Mouse (Mus musculus) bone marrow macrophage, adult 2 months (primary cell): ENCODE measurements around the gene Alkbh8. TPM values are rescaled to one million over a fixed set of nuclear protein-coding genes. Genes with fewer than 3 reads are reported as not detected.
"Not testable (repeated sequence)": the region's sequence is repeated elsewhere in the genome, so short reads cannot be mapped to it uniquely, and the experiment has no call there.

Experiments
- H3K27ac ChIP-seq: 2 replicates; pipeline ENCODE4 v1.5.1; 2012; ENCODE audit warnings: low read depth, low read length; ENCODE audit not compliant: insufficient read depth
- H3K4me1 ChIP-seq: 2 replicates; pipeline ENCODE4 v1.6.1; 2012; ENCODE audit warnings: low read length; ENCODE audit not compliant: control insufficient read depth, insufficient read depth
- H3K4me3 ChIP-seq: 2 replicates; pipeline ENCODE4 v1.5.1; 2012; ENCODE audit warnings: mild to moderate bottlenecking, low read length, moderate library complexity; ENCODE audit not compliant: insufficient read depth
- CTCF ChIP-seq: IDR thresholded peaks from 2 replicates; pipeline ENCODE4 v1.5.1; 2012; ENCODE audit warnings: low read depth, mild to moderate bottlenecking, low read length, moderate library complexity
- POLR2A ChIP-seq: IDR thresholded peaks from 2 replicates; pipeline ENCODE4 v1.6.1; 2012; ENCODE audit warnings: mild to moderate bottlenecking, low read depth, low read length, borderline replicate concordance
- polyA plus RNA-seq: library from polyadenylated mRNA; stranded (reverse); fragments of >200 nt; gene quantifications from 2 replicates; pipeline ENCODE4 v1.2.4, GENCODE M21; 2012; ENCODE audit not compliant: missing spikeins, insufficient read depth, insufficient read length

Gene Alkbh8
- polyA plus RNA-seq, 1 experiment = 7.0 TPM

DNA sequence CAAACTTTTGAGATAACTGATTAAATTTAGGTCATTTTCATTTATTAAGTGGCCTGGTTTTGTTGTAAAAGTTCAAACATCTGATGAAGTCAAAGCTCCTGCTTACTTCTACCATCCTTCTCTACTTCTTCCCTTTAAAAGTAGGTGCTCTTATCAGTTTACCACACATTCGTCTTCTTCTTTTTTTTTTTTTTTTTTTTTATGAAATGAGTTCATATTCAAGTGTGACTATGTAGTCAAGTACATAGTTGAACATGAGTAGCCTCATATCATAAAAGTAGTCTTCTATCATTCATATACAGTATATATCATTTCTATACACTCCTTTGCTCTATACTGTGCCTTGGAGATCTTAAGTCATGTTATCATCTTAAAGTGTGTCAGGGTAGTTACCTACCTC is 11.0 kb downstream of the Alkbh8 start:
- no peak overlapping the region for H3K4me3 ChIP-seq
- no peak overlapping the region for H3K27ac ChIP-seq
- TF ChIP-seq POLR2A = no peak
- no peak for TF ChIP-seq CTCF
- no peaks in the 10 kb centered on the region for H3K4me1 ChIP-seq

- Histone ChIP-seq H3K4me3 (no peak overlapping the region), H3K27ac (no peak overlapping the region), H3K4me1 (no peaks in the 10 kb centered on the region)
- no peak for TF ChIP-seq CTCF
- TF ChIP-seq POLR2A = no peak
These were observed 15.1 kb downstream of the Alkbh8 start for GRCm38 (mm10) chr9:3350056-3350455.

- not testable (repeated sequence) for H3K27ac ChIP-seq, H3K4me3 ChIP-seq, H3K4me1 ChIP-seq
These were observed 41.4 kb downstream of the Alkbh8 start for GRCm38 (mm10) chr9:3376323-3376722.

GRCm38 (mm10) chr9:3403251-3404208 is 68.6 kb downstream of the Alkbh8 start, which contains the start of gene Cwf19l2:
Gene Cwf19l2, plus strand, starts transcription at chr9:3403592.
- Histone ChIP-seq H3K4me3 (peak within 1 kb of the TSS; percentile 79), H3K4me1 (peaks cover 8% of the 10 kb centered on the region), H3K27ac (peak within 1 kb of the TSS; percentile 94)
- TF ChIP-seq CTCF (peak; percentile 67; the same call in 1 of the 2 replicates), POLR2A (no peak)

DNA sequence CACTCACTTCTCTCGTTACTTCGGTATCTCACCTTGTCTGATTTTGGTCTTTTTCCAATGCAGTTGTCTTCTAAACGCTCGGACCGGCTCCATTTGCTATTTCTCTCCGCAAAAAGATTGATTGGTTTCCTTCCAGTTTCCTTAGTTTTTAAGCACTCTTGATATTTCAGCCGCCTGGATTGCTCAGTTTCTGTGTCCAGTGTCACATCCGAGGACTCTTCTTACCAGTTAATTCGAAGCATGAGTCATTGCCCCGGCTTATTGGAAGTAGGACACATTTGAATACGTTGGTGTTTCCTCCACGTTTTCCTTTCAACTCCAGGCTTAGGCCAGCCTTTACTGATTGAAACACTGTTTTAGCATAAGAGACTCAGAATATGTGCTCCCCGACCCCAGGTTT is 69.4 kb downstream of the Alkbh8 start:
- H3K27ac ChIP-seq = peak overlapping the region; percentile 94
- peak overlapping the region; percentile 79 for H3K4me3 ChIP-seq
- peaks cover 8% of the 10 kb centered on the region for H3K4me1 ChIP-seq
- no peak for TF ChIP-seq CTCF
- no peak for TF ChIP-seq POLR2A

DNA sequence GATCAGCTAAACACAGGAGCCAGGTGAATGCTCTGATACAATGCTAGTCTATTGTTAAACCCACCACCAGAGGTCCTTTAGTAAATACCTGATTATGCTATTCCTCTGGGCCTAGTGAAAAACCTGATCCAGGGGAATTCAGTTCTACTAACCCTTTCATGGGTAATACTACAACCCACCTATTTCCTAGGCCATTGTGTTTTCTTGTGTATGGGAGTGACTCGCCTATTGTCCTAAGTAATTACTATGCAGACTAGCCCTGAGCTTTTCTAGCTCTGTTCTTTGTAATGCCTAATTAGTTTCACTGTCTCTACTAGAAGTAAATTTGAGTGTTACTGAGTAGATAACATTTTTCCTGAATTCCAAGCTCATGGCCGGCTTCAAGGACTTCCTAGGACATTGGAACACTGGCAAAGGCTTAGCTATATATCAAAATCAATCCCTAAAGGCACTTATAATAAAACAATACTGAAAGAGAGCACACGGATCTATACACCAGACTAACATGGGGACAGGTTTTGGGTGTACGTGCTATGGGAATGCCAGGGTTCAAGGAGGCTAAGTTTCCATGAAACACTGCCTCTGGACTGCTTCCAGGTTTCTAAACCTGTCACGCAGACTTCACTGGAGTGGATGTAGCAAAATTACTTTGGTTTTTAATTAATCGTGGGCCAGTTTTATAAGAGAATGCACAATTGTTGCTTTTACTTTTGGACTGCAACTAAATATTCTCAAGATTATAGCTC is 104.8 kb downstream of the Alkbh8 start:
- H3K27ac ChIP-seq, H3K4me3 ChIP-seq, H3K4me1 ChIP-seq: not testable (repeated sequence)

Other genes starting within 250 kb of the Alkbh8 start
- 20.0 and 20.7 TPM in 2 replicates for gene Cwf19l2, start 68.5 kb downstream of the Alkbh8 start, polyA plus RNA-seq
- gene Gucy1a2, start 197.6 kb downstream of the Alkbh8 start, polyA plus RNA-seq = not detected in 2 replicates